Mouse (Mus musculus) adrenal gland, postnatal 4 days (tissue): ENCODE measurements around the gene Myl6. TPM values are rescaled to one million over a fixed set of nuclear protein-coding genes. Genes with fewer than 3 reads are reported as not detected.

Experiments used
- DNase-seq, 2 experiments: peaks; one replicate each; pipeline ENCODE4 v3.0.0; 2021 to 2022; ENCODE audit warnings: low spot score in 2 of 2, mixed read lengths in 2 of 2
- total RNA-seq, 2 experiments: library from RNA; stranded (reverse); gene quantifications; 2 replicates each; pipeline ENCODE4 v1.2.3; 2021

The Myl6 gene
- total RNA-seq, 2 experiments from 2014 or later: 703 to 716 TPM

DNA sequence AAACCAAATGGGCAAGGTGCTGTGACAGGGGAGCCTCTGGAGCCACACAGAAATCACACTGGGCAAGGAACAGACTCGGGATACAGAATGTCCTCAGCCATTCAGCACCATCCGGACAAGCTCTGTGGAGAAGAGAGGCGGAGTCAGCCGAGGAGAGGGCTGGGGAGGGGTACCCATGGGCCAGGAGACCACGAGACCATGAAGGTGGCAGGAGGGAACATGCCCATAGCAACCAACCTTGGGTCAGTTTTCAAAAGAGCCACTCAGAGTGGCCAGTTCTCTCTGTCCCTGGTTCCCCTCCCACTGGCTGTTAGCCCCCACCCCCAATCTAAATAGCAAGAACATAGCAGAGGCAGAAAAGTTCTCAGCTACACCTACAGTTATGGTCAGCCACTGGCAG is 3.0 kb downstream of the Myl6 start:
- no peak for DNase-seq

DNA sequence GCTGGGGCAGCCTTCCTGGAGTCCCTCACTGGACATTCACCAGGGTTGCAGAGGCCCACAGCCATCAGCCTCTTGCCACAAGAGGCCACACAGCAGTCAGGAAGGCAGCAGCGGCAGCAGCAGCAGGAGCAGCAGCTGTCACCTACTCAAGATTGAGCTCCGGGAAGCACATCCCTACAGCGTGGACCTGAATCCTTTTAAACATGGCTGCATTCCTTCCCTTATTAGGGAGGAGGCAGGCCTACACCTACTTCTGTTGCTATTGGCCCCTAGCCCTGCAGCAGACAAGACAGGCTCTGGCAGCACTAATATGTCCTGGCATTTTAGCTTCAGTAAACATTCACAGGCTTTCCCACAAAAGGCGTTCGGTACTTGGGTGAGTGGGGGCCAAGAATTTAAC is 3.7 kb downstream of the Myl6 start:
- no peak for DNase-seq

DNA sequence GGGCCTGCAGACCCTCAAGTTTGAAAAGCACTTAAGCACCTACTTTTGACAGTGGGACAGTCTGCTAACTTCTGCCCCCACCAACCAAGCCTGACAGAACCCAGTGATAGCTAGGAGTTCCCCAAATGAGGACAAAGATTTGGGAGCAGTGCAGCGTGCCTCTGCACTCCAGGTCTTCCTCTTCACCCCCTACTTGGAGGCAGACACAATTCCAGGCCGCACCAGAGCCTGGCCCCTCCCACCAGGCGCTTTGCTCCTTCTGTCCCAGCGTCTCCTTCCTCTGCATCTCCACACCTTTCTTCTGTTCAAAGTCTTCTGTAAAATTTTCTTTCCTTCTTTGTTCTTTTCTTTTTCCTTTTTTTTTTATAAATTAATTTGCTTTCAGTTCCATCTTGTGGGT is 4.2 kb downstream of the Myl6 start:
- DNase-seq: no peak

DNA sequence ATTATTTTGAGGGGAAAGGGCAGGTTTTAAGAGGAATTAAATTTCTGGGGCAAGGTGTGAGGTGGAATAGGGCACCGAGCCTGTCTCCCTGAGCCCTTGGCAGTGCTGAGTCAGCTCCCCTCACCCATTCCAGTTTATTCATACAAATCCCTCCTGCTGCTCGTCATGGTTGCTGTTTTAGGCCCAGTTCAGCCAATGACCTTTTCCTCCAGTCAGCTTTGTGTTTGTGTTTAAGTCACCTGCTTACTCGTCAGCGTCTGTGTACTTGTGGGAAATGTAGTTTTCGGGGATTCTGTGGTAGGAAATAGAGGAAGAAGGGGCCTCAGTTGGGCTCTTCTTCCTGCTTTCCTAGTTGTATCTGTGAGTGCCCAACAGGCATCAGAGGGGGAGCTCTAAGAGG is 4.6 kb downstream of the Myl6 start:
- DNase-seq: no peak

DNA sequence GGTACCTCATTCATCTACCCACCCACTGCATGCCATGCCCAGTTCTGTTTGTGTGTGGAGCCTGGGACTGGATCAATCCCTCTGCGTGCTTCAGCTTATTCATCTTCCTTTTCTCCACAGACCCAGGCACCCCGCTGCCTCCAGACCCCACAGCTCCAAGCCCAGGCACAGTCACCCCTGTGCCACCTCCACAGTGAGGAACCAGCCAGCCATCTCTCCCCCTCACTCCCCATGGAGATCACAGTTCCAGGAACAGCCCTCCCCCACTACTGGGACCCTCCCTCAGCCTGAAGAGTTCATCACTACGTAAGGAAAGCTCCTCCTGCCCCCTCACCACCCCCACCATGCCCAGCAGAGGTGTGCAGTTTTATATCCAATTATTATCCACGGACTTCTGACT is 5.2 kb downstream of the Myl6 start:
- no peak for DNase-seq

DNA sequence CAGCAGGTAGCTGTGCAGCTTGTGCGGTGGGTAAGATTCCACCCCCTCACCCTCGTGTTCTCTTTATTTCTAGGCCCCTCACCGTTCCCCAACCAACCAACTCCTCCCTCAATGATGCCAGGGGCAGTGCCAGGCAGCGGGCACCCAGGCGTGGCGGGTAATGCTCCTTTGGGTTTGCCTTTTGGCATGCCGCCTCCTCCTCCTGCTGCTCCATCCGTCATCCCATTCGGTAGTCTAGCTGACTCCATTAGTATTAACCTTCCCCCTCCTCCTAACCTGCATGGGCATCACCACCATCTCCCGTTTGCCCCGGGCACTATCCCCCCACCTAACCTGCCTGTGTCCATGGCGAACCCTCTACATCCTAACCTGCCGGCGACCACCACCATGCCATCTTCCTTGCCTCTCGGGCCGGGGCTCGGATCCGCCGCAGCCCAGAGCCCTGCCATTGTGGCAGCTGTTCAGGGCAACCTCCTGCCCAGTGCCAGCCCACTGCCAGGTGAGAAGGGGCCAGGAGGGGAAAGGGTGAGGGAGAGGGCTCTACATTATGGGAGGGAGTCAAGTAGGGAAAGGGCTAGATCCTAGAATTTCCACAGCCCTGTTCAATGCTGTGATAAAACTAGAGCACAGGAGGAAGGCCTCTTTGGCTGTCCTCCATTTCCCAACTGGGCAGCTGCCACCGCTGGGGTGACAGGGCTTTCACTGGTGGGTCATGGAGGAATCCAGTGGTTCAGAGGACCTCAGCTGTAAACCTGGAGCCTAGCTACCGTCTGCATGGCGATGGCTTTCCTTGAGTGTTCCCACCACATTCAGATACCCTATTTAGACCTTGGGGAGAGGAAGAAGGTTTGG is 5.9 kb downstream of the Myl6 start:
- DNase-seq: no peak

DNA sequence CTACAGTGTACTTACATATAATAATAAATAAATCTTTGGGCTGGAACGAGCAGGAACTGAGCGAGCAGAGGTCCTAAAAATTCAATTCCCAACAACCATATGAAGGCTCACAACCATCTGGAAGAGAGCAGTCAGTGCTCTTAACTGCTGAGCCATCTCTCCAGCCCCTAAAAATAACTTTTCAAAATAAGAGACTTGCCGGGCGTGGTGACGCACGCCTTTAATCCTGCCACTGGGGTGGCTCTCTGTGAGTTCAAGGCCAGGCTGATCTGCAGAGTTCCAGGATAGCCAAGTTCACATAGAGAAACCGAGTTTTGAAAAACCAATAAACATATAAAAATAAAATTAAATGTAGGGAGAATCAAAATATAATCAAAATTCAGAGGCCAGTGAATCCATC is 7.6 kb downstream of the Myl6 start:
- DNase-seq: no peak

DNA sequence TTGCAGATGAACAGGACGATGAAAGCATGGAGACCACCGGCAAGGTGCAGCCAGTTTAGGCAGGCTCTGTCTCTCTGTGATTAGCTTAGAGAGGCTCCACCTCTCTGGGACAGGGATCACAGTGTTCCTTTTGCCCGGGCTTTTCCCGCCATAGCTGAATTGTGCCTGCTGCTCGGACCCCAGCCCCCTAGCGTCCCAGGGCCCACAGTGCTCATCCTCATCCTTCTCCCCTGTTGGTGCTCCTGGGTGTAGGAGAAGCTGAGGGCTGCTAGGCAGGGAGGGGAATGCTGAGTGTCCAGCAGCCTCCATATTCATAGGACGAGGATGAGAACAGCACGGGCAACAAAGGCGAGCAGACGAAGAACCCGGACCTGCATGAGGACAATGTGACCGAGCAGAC is 19.6 kb downstream of the Myl6 start:
- DNase-seq: no peak

DNA sequence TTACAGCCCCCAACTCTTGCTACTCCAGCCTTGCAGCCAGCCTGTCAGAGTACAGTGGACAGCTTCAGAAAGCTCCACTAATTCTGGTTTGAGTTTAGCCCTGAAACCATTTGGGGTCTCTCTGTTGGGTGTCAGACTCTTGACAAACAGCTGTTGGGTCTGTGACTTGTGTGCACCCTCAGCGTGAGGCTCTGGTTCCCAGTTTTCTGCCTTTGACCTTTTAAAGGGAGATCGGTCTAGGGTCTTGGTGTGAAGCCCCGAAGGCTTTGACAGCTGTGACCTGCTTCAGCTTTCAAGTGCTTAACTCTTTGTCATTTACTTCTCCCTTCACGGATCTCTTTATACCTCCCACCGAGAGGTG is 33.7 kb downstream of the Myl6 start:
- DNase-seq: no peak

DNA sequence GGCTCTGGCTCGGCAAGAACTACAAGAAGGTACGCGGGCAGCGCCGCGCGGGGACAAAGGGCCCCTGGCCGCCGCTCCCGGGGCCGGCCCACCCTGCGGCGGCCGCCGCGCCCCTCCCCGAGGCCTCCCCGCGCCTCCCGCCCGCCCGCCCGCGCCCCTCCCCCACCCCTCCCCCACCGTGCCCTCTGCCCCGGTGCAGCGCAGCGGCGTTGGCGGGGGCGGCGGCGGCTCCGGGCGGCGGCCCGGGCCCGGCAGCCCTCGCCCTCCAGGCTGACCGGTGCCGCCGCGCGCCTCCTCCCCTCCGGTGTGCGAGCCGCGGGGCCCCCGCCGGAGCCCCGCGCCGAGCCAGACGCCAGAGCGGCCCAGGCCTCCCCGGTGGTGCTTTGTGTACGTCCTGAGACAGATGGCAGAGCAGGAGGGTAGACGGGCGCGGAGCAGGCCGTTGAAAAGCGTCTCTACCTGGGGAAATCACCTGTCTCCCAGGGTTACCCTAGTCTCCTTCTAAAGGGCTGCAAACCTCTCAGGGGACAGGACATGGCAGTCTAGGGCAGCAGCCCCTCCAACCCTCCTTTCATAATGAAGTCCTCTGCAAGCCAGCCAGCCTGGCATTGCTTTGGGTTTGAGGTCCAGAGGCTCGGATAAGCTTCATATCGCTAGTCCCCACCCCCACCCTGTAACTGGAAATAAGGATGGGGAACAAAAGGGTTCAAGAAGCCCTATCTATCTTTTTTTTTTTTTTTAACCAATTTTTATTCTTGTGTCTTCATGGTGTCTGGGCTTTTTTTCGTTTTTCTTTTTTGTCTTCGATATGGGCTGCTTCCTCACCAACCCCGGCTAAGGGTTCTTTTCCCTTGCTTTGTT is 34.3 kb downstream of the Myl6 start:
- DNase-seq: no peak

DNA sequence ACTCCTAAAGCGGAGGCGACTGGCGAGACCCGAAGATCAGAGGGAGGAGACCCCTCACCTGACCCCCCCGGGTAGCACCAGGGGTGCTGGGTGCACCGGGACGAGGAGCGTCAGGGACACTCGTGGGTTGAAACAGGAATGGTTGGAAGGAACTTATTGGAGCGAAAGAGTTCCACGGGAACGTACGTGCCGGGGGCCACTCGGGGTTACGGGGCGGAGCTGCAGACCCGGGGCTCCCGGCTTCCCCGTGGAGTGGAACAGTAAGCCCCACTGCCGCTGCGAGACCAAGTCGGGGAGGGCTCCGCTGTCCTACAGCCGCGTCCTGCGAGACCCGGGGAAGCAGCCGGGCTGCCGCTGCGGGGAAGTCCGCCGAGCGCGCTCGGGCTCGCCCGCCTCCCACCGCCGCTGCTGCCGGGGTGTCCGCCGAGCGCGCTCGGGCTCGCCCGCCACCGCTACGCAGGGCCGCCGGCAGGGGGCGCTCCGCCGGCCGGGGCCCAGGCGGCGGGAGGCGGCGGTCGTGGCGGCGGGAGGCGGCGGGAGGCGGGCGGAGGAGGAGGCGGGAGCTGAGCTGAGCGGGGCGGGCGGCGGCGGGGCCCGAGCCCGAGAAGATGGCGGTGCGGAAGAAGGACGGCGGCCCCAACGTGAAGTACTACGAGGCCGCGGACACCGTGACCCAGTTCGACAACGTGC is 35.1 kb downstream of the Myl6 start, which contains the start of gene Smarcc2:
TSS of gene Smarcc2 (plus strand) at position 530 of the 690 bp plus-strand sequence.
- peak; percentile 67 to 73 for DNase-seq

DNA sequence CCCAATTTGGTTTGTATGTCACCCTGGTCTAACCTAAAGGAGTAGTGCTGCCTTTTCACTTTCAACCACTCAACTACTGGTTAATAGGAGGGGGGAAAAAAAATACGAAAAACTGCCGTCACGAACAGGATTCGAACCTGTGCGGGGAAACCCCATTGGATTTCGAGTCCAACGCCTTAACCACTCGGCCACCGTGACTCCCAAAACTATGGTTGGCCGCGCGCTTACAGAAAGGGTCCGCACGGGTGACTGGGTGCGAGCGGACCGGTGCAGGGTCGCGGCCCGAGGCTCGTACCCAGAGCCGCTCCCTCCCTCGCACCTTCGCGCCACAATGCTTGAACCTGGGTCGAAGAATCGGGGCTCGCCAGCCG is 35.6 kb downstream of the Myl6 start:
- peak; percentile 91 to 94 for DNase-seq

DNA sequence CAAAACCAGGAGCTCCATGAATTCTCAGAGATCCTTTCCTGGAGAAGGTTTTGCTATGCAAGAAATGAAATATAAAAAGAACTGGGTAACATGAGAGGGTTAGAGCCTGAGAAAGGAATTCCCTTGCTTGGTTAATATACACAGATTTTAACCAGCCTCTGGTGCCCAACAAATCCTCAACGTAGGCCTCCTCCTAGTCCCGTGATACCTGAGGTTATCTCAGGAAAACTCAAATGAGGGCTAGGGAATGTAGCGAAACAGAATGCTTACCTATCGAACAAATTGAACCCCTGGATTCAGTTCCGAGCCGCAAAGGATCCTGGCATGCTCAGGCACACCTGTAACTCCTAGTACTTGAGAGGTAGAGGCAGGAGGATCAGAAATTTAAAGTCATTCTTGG is 36.3 kb downstream of the Myl6 start:
- no peak for DNase-seq

DNA sequence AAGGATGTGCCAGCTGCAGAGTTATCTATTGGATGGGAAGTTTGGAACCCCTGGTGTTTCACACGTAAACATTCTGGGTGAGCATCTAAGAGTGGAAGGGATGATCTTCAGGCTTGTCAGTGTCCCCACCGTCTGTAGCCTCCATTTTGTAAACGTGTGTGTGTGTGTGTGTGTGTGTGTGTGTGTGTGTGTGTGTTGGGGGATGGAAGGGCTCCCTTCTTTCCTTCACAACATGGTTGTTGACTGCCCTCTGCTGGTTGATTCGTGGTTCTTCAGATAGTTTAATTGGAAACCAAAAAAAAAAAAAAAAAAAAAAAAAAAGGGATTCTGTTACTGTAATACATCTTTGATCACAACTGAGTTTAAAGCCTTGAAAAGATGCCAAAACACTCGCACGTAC is 38.7 kb downstream of the Myl6 start:
- DNase-seq: peak in 1 of 2 experiments; percentile 62

DNA sequence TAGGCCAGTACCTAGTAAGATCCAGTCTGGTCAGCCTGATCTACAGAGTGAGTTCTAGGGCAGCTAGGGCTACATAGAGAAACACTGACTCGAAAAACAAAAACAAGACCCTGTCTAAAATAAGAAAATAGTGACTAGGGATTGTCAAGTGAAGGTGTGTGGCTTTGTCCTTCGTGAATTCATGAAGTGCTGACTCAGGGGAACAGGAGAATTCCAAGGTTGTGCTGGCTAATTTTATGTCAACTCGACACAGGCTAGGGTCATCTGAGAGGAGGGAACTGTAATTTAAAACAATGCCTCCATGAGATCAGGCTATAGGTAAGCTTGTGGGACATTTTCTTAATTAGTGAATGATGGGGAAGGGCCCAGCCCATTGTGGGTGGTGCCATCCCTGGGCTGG is 39.5 kb downstream of the Myl6 start:
- no peak for DNase-seq

DNA sequence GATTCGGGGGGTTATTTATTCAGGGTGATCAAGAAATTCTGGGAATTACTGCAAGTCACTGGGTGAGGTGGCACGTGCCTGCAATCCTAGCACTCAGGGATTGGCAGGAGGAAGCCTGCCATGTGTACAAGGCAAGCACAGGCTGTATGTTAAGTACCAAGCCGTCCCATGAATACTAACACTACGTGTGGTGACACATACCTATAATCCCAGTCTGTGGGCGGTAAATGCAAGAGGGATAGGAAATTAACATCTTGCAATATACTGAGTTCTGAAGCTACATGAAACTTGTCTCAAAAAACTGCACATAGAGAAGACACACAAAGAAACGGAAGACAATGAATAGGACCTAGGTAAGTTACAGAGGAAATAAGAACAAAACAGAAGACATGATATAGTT is 42.9 kb downstream of the Myl6 start:
- no peak for DNase-seq

DNA sequence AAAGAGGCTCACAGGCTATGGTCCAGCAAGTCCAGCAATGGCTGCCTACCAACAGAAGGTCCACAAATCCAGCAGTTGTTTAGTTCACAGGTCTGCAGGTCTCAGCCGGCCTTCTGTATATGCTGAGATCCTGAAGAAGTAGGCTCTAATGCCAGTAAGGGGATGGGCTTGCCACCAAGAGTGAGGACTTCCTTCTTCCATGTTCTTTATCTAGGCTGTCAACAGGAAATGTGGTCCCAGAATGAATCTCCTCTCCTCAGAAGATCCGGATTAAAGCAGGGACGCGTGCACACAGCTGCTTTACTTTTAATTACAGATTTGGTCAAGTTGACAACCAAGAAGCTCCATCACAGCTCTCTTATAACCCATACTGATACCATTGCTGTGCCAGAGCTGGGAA is 48.5 kb downstream of the Myl6 start:
- no peak for DNase-seq

DNA sequence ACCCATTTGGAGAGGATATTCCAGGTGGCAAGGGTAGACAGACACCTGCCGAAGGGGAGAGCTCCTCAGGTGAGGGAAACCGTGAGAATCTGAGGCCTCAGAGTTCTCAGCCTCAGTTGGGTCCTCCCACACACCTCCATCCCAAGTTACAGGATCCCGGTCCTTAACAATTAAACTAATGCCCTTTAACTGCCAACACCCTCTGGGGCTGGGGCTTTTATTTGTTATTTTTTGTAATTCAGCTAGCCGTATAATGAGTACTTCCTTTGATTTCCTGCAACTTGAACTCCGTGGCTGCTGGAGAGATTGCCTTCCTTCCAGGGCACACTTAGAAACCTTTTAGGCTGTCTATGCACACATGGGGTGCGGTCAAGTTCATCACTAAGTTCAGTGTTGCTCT is 49.6 kb downstream of the Myl6 start:
- DNase-seq: no peak

DNA sequence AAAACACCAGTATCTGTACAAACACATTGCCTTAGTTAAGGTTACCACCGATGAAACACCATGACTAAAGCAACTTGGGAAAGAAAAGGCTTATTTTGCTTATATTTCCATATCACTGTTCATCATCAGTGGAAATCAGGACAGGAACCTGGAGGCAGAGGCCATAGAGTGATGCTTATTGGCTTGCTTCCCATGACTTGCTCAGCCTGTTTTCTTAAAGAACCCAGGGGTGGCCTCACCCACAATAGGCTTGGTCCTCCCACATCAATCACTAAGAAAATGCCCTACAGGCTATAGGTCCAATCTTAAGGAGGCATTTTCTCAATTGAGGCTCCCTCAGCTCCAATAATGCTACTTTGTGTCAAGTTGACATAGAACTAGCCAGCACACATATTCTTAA is 51.2 kb downstream of the Myl6 start:
- DNase-seq: no peak

DNA sequence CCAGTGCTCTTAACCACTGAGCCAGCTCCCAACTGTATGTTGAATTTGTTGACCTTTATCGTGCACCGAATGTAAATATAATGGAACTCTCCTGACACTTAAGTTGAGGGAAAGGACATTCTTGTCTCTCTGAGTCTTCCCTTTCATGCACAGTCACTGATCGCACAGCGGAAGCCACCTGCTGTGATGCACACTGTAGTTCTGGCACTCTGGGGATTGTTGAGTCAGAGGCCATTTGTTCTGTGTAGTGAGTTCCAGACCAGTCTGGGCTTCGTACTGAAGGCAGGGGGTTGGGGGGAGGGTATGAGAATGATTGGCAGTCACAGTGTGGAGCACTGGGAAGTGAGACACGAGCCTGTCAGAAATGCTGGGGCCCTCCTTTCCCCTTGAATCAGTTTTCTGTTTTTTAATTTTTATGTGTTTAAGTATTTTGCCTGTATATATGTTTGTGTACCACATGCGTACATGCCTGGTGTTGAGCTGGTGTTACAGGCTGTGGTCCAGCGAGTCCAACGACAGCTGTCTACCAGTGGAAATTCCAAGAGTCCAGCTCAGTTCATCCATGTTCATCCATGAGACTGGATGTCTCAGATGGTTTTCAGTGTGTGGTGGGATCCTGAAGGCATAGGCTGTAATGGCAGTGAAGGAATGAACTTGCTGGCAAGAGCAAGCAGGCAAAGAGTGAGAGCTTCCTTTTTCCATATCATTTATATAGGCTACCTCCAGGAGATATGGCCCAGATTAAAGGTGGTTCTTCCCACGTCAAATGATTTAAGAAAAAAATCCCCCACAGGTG is 52.4 kb downstream of the Myl6 start:
- DNase-seq: no peak
